Mouse (Mus musculus): ENCODE data around the gene Mvd.

GRCm38 (mm10) chr8:122473911-122474421 is 30.7 kb upstream of the Mvd start:
- TF ChIP-seq POLR2A (IDR thresholded peaks at IDR 0.05; ENCODE audit: insufficient read depth, low read length) (no peak), CTCF (IDR thresholded peaks at IDR 0.05; ENCODE audit: low read depth, low read length) (no peak)
